Mouse (Mus musculus) bone marrow macrophage, adult 2 months (primary cell): ENCODE measurements around the gene Sec22a. TPM values are rescaled to one million over a fixed set of nuclear protein-coding genes. Genes with fewer than 3 reads are reported as not detected.

Experiments used
- H3K27ac ChIP-seq: 2 replicates; pipeline ENCODE4 v1.5.1; 2012; ENCODE audit warnings: low read depth, low read length; ENCODE audit not compliant: insufficient read depth
- H3K4me1 ChIP-seq: 2 replicates; pipeline ENCODE4 v1.6.1; 2012; ENCODE audit warnings: low read length; ENCODE audit not compliant: control insufficient read depth, insufficient read depth
- H3K4me3 ChIP-seq: 2 replicates; pipeline ENCODE4 v1.5.1; 2012; ENCODE audit warnings: mild to moderate bottlenecking, low read length, moderate library complexity; ENCODE audit not compliant: insufficient read depth
- CTCF ChIP-seq: IDR thresholded peaks from 2 replicates; pipeline ENCODE4 v1.5.1; 2012; ENCODE audit warnings: low read depth, mild to moderate bottlenecking, low read length, moderate library complexity
- POLR2A ChIP-seq: IDR thresholded peaks from 2 replicates; pipeline ENCODE4 v1.6.1; 2012; ENCODE audit warnings: mild to moderate bottlenecking, low read depth, low read length, borderline replicate concordance
- polyA plus RNA-seq: library from polyadenylated mRNA; stranded (reverse); fragments of >200 nt; gene quantifications from 2 replicates; pipeline ENCODE4 v1.2.4, GENCODE M21; 2012; ENCODE audit not compliant: missing spikeins, insufficient read depth, insufficient read length

Gene Sec22a
- polyA plus RNA-seq, 1 experiment: 17.4 TPM

DNA sequence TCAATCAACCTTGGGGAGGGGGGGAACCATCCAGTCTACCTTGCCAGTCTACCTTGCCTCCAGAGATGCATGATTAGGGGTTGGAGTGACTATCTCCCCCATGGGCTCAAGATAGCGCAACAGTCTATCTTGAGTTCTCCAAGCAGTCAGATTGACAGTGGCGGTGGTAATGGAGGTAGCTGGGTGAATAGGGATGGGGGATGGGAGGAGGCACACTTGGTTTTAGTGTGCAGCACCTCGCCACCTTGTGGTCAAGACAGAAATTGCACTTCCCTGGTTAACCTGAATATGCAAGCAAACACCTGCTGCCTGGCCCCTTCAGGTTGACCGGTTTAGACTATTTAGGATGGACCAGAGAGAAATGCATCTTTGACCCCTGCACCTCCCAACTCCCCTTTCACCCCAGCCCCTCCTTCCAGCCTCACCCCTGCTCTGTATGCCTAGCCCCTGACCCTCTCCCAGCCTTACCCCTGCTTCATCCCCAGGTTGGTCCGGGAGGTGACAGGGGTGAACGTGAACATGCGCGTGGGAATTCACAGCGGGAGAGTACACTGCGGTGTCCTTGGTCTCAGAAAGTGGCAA lies 93.3 kb downstream of the Sec22a start:
- no peak overlapping the region for H3K27ac ChIP-seq
- peak; percentile 43 for TF ChIP-seq CTCF
- TF ChIP-seq POLR2A: no peak

More for the DNA sequence above, 93.3 kb downstream of the Sec22a start:
- H3K4me1 ChIP-seq: no peaks in the 10 kb centered on the region
- no peak overlapping the region for H3K4me3 ChIP-seq

Other genes with a start within 250 kb of the Sec22a start
- not detected in 2 replicates for gene Adcy5, start 209.0 kb downstream of the Sec22a start, polyA plus RNA-seq
- 1.7 and 4.4 TPM in 2 replicates for gene Pdia5, start 127.0 kb upstream of the Sec22a start, polyA plus RNA-seq
- gene Sema5b, start 177.2 kb upstream of the Sec22a start, polyA plus RNA-seq: not detected in 2 replicates